Mouse (Mus musculus) heart, adult 9 months (tissue): Measurements from ENCODE around the gene Bpi.

Experiments used
- DNase-seq, 2 experiments: peaks; one replicate each; pipeline ENCODE4 v3.0.0; 2022; ENCODE audit warnings: low spot score in 2 of 2

The Bpi gene

DNA sequence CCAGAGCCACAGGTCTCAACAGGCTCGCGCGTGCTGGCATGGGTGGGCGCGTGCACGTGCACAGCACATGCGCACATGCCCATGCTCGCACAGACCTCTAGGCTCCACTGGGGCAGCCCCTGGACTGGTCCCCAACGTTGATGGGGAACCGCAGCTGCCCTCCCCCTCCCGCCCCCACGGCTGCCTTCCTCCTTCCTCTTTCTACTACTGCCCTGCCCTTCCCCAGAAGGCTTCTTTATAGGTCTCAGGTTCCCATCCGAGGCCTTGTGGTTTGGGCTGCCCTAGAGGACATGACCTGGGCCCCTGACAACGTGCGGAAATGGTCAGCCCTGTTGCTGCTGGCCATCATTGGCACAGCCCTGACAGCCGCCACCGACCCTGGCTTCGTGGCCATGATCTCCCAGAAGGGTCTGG, at the start of gene Bpi:
Bpi (plus strand) TSS at position 90 of the 414 bp plus-strand sequence.
- DNase-seq: no peak

DNA sequence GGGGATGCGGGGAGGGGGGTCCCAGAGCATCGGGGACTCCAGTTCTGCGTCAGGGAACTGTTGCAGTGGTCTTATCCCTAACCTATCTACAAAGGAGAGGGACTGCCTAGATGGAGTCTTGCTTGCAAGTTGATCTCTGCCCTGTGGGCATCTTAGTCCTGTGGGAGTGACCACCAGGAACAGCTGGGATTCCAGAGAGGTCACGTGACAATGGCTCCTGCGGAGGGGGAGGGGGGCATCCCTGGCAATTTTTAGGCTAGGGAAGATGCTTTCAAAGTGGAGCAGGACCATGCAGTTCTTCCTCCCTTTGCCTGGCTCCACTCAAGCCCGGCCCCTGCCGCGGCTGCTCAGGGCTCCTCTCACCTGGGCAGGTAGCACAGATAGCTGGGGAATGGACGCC, 48.1 kb upstream of the Bpi start:
- DNase-seq: no peak

DNA sequence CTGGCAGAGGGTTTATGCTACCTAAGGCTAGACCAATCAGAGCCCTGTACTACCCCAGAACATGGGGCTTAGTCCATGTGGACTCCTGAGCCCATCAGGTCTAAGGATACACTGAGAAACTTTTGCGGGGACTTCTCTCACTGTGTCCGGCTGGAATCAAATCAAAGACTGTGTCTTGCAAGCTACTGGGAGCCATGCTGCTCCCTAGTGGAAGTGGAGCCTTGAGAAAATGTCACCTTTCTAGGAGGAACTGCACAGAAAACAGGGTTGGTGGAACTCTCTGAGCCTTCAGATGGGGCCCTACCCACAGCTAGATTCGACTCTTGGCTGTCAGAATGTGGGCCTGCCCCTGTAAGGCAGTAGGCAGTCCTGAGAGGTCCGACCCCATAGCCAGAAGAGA, 47.4 kb upstream of the Bpi start:
- DNase-seq: no peak

DNA sequence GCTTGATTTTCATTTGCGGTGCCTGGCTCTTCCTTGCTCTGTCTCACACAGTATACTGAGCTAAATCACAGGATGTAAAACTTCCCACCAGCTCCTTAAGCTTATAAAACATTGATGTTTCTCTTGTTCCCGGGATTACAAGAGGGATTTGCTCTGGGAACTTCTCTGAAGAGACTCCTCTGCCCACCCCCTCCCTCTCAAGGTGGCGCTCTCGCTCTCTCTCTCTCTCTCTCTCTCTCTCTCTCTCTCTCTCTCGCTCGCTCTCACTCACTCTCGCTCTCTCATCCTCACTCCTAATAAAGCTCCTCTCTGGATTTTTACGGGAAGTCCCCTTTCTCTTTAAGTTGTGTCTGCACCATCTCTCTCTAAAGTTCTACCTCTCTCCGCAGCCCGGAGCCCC, 46.9 kb upstream of the Bpi start:
- DNase-seq: no peak

DNA sequence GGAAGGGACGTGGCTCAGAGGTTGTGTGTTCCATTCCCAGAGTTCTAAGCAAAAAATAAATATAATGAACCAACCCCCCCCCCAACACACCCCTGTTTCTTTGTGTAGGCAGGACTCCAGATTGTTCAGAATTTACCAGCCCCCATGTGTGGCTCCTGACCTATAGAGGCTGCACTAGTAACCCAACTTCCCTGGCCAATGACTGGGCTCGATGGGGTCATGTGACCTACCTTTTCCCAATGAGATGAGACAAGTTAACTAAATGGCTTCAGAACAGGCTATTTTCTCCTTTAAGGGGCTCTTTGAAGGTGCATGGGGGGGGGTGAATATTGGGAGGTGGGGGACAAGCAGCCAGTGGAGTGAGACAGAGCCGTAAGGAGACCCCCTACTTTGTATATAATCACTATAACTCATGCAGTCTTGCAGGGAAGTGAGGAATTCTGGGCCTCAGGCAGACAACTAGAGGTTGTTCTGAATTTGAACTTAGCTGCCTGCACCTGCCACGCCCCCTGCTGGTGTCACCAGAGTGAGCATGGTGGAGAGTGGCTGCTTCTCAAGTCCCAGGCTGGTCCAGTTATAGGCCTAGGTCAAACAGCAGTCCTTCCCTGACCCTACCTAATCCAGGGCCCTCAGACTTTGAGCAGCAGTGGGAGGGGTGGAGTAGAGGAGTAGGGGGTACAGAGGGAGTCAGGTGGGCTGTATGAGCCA, 46.0 kb upstream of the Bpi start:
- DNase-seq: no peak

DNA sequence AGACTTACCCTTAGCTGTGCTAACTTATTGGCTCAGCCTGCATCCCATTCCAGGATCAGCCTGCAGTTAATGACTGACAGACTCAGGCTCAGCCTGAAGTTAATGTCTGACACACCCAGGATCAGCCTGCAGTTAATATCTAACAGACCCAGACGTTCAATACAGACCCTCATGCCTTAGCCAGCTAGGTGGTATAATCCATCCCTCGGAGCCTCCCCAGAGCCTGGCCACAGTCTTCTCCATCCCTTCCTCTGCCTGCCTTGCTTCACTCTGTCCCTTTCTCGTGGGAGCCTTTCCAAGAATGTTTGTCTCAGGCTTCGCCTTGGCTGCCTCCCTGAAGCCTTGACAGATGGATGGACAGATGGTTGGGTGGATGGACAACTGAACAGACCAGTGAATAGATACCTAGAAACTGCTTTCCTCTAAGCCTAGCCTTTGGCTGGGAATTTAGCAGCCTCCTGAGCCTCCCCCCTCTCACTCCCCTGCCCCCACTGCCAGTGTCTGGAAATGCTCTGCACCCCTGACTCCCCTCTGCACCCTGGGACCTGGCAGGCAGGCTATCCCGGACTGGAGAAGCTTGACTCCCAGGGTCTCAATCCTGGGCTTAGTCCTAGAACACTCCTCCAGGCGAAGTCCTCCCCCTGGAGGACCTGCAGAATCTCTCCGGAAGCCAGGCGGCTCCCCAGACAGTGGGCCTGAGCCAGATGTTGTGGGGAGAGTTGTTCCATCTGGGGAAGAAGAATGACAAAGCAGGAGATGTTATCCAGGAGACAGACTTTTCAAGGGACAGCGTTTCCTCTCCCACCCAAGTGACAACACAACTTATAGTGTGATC, 42.4 kb upstream of the Bpi start:
- DNase-seq: peak; percentile 76 to 77

DNA sequence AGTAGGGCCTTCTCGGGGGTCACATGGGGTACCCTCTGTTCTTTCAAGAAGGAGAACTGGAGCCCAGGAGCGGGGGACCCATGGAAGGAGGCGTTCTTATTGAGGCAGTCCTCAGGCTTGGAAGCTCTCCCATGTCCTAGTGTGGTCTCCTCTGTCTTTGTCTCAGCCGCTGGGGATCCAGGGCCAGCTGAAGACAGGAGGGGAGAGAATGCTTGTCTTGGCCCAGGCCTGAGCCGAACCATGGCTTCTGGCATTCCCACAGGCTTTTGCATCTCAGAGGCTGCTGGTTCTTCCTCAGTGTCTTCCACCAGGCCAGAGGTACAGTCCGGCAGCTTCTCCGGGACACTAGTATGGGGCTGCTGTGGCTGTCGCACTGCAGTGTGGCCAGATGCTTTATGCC, 41.4 kb upstream of the Bpi start:
- DNase-seq: peak; percentile 56 to 66

DNA sequence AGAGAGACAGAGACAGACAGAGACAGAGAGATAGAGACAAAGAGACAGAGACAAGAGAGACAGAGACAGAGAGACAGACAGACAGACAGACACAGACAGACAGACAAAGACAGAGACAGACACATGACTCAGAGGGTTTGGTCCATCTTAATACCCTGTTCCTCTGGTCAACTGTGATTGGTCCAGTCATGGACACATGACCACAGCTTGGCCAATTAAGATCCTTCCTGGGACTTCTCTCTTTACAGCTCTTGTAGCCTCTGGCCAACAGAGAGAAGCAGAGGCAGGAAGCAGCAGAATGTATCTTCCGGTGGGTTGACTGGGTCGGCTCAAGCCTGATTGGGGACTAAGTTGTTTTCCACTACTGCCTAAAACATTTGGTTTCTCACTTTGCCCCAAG, 38.3 kb upstream of the Bpi start:
- no peak for DNase-seq

DNA sequence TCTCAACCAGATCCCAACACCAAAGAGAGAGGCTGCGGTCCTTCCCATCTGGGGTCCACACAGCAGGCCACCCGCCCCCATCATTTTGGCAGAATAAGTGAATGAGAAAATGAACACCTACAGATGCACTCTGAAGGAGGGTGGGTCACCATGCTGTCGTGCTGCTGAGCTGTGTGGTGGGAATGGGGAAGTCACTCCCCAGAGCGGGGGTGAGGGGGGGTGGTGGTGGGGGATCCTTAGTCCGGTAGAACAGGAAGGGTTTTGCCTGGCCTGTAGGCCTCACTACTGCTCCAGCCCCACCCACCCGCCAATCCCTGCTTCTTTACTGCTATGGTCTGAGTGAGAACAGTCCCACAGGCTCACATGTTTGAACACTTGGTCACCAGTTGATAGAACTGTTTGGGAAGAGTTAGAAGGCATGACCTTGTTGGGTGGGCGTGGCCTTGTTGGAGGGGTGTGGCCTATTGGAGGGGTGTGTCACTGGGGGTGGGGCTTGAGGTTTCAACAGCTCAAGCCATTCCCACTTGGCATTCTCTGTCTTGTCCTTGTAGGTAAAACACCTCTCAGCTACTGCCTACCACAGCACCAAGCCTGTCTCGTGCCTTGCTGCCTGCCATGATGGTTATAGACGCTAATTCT, 36.3 kb upstream of the Bpi start:
- no peak for DNase-seq

DNA sequence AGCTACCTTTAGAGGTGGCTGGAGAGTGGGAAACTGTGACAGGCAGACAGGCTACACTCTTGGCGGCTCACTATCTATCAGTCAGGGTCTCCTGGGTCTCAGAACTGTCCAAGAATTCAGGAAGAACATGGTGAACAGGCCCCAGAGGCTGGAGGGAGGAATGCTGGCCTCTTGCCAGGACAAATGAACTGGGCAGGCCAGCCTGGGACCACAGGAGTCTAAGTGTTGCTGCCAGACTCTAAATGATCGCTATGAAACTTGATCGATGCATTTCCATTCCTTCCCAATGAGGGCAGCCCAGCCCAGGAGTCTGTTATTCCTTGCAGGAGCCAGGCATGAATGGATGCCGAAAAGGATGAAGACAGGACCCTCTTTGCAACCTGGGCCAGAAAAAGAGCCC, 35.2 kb upstream of the Bpi start:
- DNase-seq: peak; percentile 59 to 69

DNA sequence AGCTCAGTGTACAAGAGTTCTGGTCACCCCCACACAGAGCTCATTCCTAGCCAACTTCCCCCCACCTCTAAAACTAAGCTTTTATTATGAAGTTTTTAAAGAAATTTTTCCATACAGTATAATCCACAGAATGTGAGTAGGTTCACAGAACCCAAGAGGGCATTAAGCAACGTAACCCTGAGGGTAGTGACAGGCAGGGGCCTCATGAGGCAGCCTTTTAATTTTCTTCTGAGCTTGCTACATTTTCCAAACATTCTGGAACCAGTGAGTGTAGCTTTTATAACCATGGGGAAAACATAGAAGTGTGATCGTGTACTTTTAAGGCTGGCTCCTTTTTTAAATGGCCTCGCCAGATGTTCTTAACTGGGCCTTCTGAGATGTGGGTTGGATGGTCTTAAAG, 34.4 kb upstream of the Bpi start:
- no peak for DNase-seq

DNA sequence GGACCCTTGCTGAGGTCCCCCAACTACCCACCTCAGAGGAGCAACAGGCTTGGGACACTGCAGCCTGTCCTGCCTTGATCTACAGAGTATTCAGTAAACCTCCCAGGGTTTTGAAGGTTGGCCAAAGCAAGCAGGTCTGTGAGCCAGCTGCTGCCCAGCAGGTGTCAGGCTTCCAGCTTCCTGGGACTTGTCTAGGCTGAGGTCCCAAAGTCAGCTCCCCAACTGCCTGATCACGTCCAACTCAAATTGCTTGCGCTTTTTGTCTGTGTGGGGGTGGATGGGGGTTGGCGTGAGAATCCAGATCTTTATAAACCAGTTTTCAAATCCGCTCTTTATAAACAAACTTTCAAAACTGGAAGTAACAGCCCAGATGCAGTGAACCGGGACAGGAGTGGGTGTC, 32.6 kb upstream of the Bpi start:
- peak; percentile 73 for DNase-seq

DNA sequence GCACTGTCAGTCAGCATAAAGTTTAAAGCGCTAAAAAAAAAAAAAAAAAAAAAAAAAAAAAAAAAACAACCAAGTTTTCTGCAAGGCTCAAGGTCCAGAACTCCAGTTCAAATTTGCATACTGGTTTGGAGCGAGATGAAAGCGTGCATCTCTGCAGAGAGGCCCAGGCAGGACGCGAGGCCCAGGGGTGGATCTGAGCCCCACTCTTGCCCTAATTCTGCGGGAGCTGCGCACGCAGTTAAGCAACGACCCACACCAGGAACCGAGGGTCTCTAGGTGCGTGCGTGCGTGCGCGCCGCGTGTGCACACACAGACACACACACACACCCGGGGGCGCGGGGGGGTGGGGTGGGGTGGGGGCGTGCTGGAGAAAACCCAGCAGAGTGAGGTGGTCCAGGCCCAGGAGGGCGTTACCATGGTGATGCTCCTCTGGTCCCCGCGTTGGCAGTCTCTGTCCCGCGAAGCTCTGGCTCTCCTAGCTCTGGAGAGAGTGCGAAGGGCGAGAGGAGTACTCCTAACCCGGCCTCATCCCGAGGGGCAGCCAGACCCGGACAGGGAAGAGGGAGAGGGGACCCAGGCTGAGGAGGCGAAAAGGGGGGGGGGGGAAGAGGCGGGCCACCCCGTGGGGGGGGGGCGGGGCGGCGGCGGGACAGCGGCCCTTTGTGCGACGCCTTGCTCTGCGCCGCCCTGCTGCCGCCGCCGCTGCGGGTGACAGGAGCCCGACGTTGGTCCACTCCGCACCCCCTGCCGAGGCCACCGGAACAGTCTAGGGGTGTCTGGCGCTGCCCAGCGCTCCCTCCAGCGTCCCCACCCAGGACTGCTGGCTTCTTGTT, 29.0 kb upstream of the Bpi start, which contains the start of gene D630003M21Rik:
D630003M21Rik (minus strand) TSS at position 553 of the 833 bp plus-strand sequence.
- DNase-seq: peak in 1 of 2 experiments; percentile 23

DNA sequence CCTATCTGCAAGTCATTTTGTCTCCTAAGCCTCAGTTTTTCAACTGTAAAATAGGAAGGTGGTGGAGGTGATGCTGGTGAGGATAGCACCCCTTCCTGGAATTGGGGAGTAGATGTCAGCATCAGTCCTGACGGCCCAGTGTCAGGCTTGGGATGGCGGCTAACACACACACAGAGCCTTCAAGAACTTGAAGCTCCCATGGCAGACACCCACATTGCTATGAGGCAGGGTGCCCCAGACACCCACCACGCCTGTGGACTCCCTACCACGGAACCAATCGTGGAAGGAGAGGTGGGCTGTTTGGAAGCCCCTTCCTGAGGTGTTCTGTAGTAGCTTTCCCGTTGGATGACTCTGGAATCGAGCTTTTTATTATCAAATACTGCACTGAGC, 28.4 kb upstream of the Bpi start:
- no peak for DNase-seq

DNA sequence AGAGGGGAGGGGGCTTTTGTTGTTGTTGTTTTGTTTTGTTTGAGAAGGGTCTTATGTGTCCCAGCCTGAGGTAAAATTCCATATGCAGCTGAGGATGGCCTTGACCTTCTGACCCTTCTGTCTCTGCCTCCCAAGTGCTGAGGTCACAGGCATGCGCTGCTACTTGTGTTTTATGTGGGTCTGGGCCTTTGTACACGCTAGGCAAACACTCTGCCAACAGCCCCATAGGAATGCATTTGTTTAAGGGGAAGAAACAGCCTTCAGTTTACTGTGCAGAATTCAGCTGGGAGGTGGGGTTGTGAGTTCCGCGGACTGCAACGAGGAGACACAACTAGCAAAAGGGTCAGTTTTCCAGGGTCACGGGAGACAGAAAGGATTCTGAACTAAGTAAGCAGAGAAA, 27.3 kb upstream of the Bpi start:
- no peak for DNase-seq

DNA sequence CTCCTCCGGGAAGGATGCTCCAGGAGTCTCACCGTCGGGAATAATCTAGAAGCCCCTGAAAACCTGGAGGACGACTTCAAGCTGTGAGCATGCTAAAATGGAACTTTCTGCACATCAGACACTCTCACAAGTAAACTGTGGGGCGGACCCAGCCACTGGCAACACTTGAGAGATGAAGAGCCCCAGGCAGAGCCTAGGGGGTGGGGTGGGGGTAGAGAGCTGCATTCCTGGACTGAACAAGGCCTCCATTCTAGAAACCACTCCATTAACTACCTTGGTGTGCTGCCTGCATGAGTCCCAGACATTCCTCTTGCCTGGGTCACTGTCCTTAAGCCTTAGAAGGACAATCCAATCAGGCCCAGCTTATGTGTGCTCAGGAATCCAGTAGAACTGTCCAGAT, 26.8 kb upstream of the Bpi start:
- DNase-seq: no peak

DNA sequence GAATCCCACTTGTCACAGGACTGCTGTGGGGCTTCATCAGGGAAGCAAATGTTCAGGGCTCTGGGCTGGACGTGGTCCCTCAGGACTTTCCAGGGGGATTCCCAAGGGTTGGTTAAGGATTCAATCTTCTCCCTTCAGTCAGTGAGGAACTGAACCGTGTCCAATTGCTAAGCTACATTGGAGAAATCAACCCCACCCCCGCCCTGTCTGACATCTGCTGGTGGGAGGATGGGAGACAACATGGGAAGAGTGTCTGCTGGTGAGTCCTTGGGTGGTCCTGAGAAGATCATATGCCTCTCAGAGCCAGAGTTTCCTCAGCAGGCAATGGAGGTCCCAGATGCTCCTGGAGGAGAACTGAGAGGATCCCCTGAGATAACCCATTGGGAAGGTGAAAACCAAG, 25.5 kb upstream of the Bpi start:
- DNase-seq: no peak

DNA sequence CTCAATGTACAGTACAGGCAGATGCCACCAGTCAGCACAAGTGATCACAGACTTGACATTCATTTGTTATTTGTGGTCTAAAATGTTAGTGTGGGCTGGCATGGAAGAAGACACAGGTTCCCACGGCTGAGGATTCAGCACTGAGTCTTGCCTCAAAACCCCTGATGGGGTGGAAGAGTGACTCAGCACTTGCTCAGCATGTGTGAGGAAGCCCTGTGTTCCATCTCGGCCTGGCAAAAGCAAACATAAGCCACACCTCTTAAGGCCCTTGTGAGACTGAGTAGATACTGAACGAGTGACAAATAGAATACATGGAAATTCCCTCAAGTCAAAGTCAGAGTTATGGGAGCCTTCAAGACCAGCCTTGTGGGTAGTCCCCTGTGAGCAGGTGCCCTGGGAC, 24.8 kb upstream of the Bpi start:
- peak in 1 of 2 experiments; percentile 36 for DNase-seq

DNA sequence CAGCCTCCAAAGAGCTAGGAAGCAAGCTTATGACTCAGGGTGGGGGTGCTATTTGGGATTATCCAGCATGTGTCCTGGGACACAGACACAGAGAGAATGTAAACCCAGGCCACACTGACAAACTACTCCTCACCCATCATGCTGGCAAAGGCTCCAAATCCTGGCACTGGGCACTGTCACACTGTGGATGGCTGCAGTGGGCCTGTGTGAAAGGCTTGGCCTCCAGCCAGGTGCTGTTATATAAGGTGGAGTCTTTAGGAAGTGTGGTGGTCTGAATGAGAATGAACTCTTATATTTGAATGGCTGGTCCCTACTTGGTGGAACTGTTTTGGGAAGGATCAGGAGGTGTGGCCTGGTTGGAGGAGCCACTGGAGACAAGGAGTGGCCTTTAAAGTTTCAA, 21.2 kb upstream of the Bpi start:
- DNase-seq: no peak

DNA sequence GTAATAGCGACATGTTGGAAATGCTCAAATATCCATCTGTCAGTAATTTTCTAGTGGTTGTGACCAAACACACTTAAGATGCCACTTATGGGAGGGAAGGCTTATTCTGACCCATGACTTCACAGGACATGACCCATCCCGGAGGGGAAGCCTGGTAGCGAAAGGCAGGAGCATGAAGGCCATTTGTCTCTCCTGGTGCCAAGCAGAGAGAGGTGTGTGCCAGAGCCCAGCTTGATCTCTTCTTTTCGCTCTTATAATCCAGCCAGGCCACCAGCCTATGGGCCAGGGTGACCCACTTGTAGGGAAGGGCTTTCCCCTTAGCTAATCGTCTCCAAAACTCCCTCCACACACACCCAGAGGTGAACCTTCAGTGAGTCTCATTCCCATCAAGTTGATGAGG, 19.8 kb upstream of the Bpi start:
- DNase-seq: no peak

DNA sequence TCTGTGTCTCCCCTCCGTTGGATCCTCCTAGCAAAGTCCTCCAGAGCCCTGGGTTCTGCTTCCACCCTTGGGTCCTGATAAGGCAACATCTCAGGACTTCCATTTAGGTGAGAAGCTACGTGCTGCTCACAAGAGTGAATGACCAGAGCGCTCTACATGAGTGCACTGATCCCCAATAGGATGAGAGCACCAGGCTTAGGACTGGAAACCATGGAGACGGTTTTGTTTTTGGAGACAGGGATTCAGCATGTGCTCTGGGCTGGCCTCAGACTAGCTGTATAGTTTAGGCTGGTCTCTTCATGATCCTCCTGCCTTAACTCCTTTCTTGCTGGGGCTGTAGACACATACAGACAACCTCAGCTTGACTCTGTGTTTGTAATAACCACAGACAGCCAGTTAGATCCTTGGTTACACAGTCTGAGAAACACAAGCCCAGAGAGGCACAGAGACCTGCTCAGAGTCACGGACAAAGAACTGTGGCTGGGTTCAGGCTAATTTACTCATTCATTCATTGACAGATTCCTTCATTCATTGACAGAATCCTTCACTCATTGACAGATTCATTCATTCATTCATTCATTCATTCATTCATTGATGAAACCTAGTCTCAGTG, 16.7 kb upstream of the Bpi start:
- no peak for DNase-seq
